Mouse (Mus musculus) brain, embryonic 14.5 days (tissue): ENCODE measurements around the gene Ehmt2. TPM values are rescaled to one million over a fixed set of nuclear protein-coding genes. Genes with fewer than 3 reads are reported as not detected.

Experiments used
- DNase-seq: peaks from one replicate; pipeline ENCODE4 v3.0.0-alpha.2; 2011; ENCODE audit warnings: low read depth
- CTCF ChIP-seq: fragments of 200-500 bp; IDR thresholded peaks from 2 replicates; pipeline ENCODE4 v1.5.1; 2012; ENCODE audit warnings: inconsistent platforms, mild to moderate bottlenecking, moderate library complexity, borderline replicate concordance; ENCODE audit not compliant: insufficient read depth, insufficient read length; ENCODE audit errors: extremely low read depth
- POLR2A ChIP-seq: fragments of 200-500 bp; IDR thresholded peaks from 2 replicates; pipeline ENCODE4 v1.6.1; 2012; ENCODE audit warnings: mild to moderate bottlenecking, inconsistent platforms, borderline replicate concordance; ENCODE audit not compliant: poor library complexity, insufficient read depth, insufficient read length, severe bottlenecking; ENCODE audit errors: extremely low read depth
- polyA plus RNA-seq: library from polyadenylated mRNA; depleted of rRNA; stranded (reverse); fragments of >200 nt; gene quantifications from 2 replicates; pipeline ENCODE4 v1.2.3, GENCODE M21; 2012

The Ehmt2 gene
- polyA plus RNA-seq, 1 experiment: 350 TPM

DNA sequence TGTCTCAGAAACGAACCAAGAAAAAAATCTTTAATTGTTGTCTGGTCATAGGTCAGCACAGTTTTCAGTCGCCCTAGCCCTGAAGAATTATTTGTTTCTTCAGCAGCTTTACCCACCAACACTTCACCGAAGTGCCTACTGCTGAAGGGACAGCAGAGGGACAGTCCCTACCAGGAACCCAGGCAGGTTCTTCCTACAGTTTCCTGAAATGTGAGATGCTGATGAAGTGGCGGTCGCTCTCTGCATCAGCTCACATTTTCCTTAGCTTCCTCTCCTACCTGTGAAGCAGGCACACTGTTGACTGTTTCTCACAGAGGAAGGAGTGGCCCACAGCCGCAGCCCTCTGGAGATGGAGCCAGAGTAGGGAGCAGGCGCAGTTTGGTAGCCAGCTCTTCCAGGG is 32.3 kb upstream of the Ehmt2 start:
- TF ChIP-seq CTCF (no peak), POLR2A (no peak)
- DNase-seq: no peak

- TF ChIP-seq POLR2A (no peak), CTCF (no peak)
- no peak for DNase-seq
These were observed 23.9 kb upstream of the Ehmt2 start for GRCm38 (mm10) chr17:34874321-34874720.

DNA sequence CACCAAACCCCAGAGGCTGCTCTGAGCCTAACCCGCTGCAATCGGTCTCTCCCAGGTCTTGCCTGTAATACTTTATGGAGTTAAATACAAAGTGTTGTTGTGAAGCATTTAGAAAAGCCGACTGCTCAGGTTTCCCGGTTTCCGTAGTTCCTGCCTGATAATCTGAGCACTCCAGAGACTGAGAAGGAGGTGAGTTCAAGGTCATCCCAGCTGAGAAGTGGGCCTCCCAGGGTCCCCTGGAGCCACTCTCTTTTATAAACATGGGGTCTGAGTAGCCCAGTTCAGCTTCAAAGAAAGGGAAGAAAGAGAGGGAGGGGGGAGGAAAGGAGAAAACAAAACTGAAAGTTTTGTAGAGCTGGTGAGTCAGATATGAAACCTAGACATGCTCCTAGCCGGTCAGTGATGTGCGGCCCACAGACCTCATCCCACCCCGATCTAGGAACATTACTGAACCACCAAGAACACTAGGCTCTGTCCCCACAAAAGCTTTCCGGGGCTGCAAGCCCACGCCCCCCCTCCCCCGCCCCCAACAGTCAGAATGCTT is 18.9 kb upstream of the Ehmt2 start, which contains the start of gene Zbtb12:
Gene Zbtb12, plus strand, starts transcription at position 148 of the 544 bp plus-strand sequence.
- no peak for DNase-seq
- TF ChIP-seq CTCF (no peak), POLR2A (no peak)

GRCm38 (mm10) chr17:34881166-34881565 is 17.1 kb upstream of the Ehmt2 start:
- TF ChIP-seq CTCF (no peak), POLR2A (no peak)
- DNase-seq: no peak

DNA sequence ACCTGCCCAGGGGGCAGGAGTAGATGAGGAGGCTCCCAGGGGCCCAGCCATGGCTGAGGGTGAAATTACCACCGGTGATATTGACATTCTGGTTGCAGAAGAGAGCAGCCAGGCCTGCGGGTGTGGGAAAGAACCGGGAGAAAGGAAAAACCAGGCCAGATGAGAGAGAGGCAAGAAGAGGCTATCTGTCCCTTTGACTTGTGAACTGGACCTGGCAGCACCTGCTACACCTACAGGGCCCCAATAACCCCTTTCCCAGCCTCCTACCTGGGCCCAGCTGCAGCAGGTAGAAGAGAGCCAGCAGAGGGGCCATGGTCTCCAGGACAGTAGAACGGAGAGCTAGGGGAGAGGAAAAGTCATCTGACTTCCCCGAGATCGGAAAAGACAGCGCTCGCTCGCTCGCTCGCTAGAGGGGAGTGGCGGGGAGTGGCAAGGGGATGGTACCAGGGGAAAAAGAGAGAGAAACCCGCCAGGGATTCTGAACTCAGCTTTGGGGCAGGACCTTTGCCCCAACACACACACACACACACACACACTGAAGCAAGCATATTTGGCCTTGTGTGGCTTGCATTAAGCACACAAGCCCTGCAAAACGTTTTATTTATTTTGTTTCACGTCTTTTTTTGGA is 16.5 kb upstream of the Ehmt2 start, which contains the start of gene Gm20547:
Gene Gm20547, minus strand, starts transcription at position 360 of the 628 bp plus-strand sequence.
- no peak for DNase-seq
- TF ChIP-seq POLR2A: no peak
- no peak for TF ChIP-seq CTCF

DNA sequence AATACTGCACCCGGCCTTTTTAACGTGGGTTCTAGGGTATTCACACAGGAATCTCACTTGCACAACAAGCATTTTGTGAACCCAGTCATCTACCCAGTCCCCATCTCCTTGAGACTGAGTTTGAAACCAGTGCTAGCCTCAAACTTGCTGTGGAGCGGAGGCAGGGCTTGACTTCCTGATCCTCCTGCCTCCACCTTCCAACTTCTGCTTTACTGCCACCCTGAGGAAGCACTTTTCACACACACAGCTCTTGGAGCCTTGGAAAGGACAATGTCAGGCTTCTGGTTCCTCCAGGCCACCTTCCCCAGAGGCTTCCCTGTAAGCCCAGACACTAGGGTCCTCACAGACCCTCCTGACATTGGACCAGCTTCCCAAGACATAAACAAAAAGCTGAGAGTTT is 14.9 kb upstream of the Ehmt2 start:
- TF ChIP-seq POLR2A (no peak), CTCF (no peak)
- no peak for DNase-seq

GRCm38 (mm10) chr17:34884704-34885103 is 13.6 kb upstream of the Ehmt2 start:
- no peak for TF ChIP-seq POLR2A
- TF ChIP-seq CTCF: no peak
- DNase-seq: no peak

GRCm38 (mm10) chr17:34885615-34886014 is 12.7 kb upstream of the Ehmt2 start:
- DNase-seq: no peak

GRCm38 (mm10) chr17:34887942-34888341 is 10.3 kb upstream of the Ehmt2 start:
- TF ChIP-seq CTCF: no peak
- TF ChIP-seq POLR2A: no peak
- no peak for DNase-seq

More at GRCm38 (mm10) chr17:34885615-34886014, 12.7 kb upstream of the Ehmt2 start:
- TF ChIP-seq POLR2A: no peak
- TF ChIP-seq CTCF: no peak

DNA sequence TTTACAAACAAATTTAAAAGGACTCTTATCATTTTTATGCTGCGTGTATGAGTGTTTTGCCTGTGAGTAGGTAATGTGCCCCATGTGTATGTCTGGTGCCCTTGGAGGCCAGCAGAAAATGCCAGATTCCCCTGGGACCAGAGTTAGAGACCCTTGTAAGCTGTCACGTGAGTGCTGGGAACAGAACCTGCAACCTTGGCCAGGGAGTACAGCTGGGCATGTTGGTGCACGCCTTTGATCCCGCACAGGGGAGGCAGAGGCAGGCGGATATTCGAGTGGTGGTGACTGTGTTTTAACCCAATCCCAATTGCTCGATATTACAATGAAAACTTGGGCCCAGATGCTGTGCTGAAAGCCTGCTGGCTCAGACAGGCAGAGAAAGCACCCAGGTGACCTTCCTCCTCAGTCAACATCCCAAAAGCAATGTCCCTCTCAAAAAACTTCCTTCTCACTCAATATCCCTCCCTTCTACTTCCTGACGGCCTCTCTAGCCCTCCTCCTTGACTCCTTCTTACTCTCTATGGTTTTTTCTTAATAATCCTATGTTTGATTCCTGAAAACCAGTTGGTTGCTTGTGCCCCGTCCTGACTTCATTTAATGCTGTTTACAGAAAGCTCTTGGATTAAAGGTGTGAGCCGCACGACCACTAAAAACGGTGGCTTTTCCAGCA is 8.1 kb upstream of the Ehmt2 start:
- DNase-seq: no peak
- no peak for TF ChIP-seq POLR2A
- no peak for TF ChIP-seq CTCF

DNA sequence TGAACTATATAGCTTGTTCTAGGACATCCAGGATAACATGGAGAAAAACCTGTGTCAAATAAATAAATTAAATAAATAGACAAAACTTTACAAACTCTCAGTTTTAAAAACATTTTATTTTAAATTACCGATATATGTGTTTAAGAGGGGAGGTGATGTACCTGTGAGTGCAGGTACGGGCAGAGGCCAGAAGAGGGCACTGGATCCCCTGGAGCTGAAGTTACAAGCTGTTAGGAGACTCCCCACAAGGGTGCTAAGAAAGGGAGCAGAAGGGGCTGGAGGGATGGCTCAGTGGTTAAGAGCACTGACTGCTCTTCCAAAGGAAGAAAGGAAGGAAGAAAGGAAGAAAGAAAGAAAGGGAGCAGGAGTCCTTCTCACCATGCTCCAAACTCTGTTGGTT is 6.9 kb upstream of the Ehmt2 start:
- DNase-seq: no peak

GRCm38 (mm10) chr17:34893072-34893824 is 5.0 kb upstream of the Ehmt2 start:
- DNase-seq: no peak
- TF ChIP-seq POLR2A (no peak), CTCF (no peak)

More for the DNA sequence above, 6.9 kb upstream of the Ehmt2 start:
- TF ChIP-seq CTCF (no peak), POLR2A (no peak)

GRCm38 (mm10) chr17:34894074-34894597 is 4.1 kb upstream of the Ehmt2 start:
- peak; percentile 40; the same call in 1 of the 2 replicates for TF ChIP-seq POLR2A
- peak; percentile 10; the same call in 1 of the 2 replicates for TF ChIP-seq CTCF
- peak; percentile 99 for DNase-seq
